Mouse (Mus musculus): ENCODE measurements around the gene Rnaseh2a. TPM values are rescaled to one million over a fixed set of nuclear protein-coding genes. Genes with fewer than 3 reads are reported as not detected.

The Rnaseh2a gene
- polyA plus RNA-seq, 1 experiment from 2014 or later = 121 TPM

DNA sequence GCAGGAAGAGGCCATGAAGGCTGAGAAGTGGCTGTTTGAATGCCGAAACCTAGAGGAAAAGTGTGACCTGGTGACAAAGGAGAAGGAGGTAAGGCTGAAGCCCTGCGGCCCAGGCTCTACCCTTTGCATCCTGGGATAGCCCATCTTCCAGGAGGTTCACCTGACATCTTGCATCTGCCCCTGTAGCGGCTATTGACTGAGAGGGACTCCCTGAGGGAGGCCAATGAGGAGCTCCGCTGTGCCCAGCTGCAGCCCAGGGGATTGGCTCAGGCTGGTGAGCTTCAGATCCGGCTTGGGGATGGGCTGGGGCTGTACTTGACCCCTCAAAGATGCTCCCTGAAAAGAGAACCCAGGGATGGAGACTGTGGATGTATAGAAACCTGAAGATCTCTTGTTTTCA is 27.4 kb upstream of the Rnaseh2a start:
- H3K9me3 ChIP-seq (ENCODE audit: control insufficient read depth, low read length) = no peaks in the 10 kb centered on the region
- WGBS = 78% methylated on average over 5 of the region's 5 CpGs

GRCm38 (mm10) chr8:84995680-84996079 is 26.1 kb upstream of the Rnaseh2a start:
- Histone ChIP-seq H3K4me3 (ENCODE audit: low read depth, low read length) (no peak overlapping the region), H3K4me2 (no peak overlapping the region), H3K27me3 (ENCODE audit: control insufficient read depth, insufficient read depth, low read length) (0 out of 2 replicates have a peak, but pooled peaks cover 4% of the 10 kb centered on the region), H3K36me3 (ENCODE audit: control insufficient read depth, insufficient read depth, low read length) (no peaks in the 10 kb centered on the region), H3K9me3 (ENCODE audit: control insufficient read depth, low read length) (no peaks in the 10 kb centered on the region), H3K27ac (ENCODE audit: low read depth, low read length) (no peak overlapping the region), H3K4me1 (ENCODE audit: control insufficient read depth, insufficient read depth, low read length) (peaks cover 11% of the 10 kb centered on the region; the same call in 1 of the 2 replicates), H3K9ac (ENCODE audit: low read length) (0 out of 2 replicates have a peak overlapping the region, but pooled peaks have one; percentile 1)
- ATAC-seq (ENCODE audit: low FRiP score) = no peak
- WGBS = 25% methylated on average over 25 of the region's 25 CpGs
- DNase-seq (ENCODE audit: low spot score, missing footprints) = no peak

More for the DNA sequence above, 27.4 kb upstream of the Rnaseh2a start:
- no peak overlapping the region for H3K4me2 ChIP-seq
- H3K9ac ChIP-seq (ENCODE audit: low read length) = no peak overlapping the region
- no peak overlapping the region for H3K27ac ChIP-seq (ENCODE audit: low read depth, low read length)
- ATAC-seq (ENCODE audit: low FRiP score) (no peak), DNase-seq (ENCODE audit: low spot score, missing footprints) (no peak)
- H3K27me3 ChIP-seq (ENCODE audit: control insufficient read depth, insufficient read depth, low read length) = 0 out of 2 replicates have a peak, but pooled peaks cover 4% of the 10 kb centered on the region
- no peaks in the 10 kb centered on the region for H3K36me3 ChIP-seq (ENCODE audit: control insufficient read depth, insufficient read depth, low read length)
- H3K4me3 ChIP-seq (ENCODE audit: low read depth, low read length) = no peak overlapping the region
- H3K4me1 ChIP-seq (ENCODE audit: control insufficient read depth, insufficient read depth, low read length) = peaks cover 6% of the 10 kb centered on the region; the same call in 1 of the 2 replicates

DNA sequence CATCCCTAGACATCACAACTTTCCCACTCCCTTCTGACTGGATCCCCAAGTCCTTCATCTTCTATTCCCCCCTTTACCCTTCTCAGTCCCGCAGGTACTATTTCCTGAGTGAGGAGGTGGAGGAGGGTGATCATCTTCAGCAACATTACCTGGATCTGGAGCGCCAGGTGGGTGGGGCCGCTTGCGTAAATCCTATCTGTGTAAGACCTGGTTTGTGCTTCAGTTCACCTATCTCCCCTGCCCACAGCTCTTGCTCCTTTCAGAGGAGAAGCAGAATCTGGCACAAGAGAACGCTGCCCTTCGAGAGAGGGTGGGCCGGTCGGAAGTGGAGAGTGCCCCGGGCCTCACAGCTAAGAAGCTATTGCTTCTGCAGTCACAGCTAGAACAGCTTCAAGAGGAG is 24.8 kb upstream of the Rnaseh2a start:
- H3K4me3 ChIP-seq (ENCODE audit: low read depth, low read length) = no peak overlapping the region
- WGBS = 93% methylated on average over 9 of the region's 9 CpGs
- no peaks in the 10 kb centered on the region for H3K36me3 ChIP-seq (ENCODE audit: control insufficient read depth, insufficient read depth, low read length)
- ATAC-seq (ENCODE audit: low FRiP score) (no peak), DNase-seq (ENCODE audit: low spot score, missing footprints) (peak; percentile 57)
- H3K27me3 ChIP-seq (ENCODE audit: control insufficient read depth, insufficient read depth, low read length) = 0 out of 2 replicates have a peak, but pooled peaks cover 4% of the 10 kb centered on the region
- no peaks in the 10 kb centered on the region for H3K9me3 ChIP-seq (ENCODE audit: control insufficient read depth, low read length)
- no peak overlapping the region for H3K27ac ChIP-seq (ENCODE audit: low read depth, low read length)
- peaks cover 14% of the 10 kb centered on the region for H3K4me1 ChIP-seq (ENCODE audit: control insufficient read depth, insufficient read depth, low read length)
- no peak overlapping the region for H3K9ac ChIP-seq (ENCODE audit: low read length)
- H3K4me2 ChIP-seq = no peak overlapping the region

- Histone ChIP-seq H3K4me2 (peak overlapping the region; percentile 97), H3K9me3 (ENCODE audit: control insufficient read depth, low read length) (no peaks in the 10 kb centered on the region), H3K9ac (ENCODE audit: low read length) (peak overlapping the region; percentile 67), H3K27me3 (ENCODE audit: control insufficient read depth, insufficient read depth, low read length) (peaks cover 11% of the 10 kb centered on the region), H3K4me1 (ENCODE audit: control insufficient read depth, insufficient read depth, low read length) (peaks cover 14% of the 10 kb centered on the region), H3K36me3 (ENCODE audit: control insufficient read depth, insufficient read depth, low read length) (no peaks in the 10 kb centered on the region), H3K27ac (ENCODE audit: low read depth, low read length) (no peak overlapping the region), H3K4me3 (ENCODE audit: low read depth, low read length) (peak overlapping the region; percentile 51)
- WGBS = 2% methylated on average over 15 of the region's 15 CpGs
- peak; percentile 60 for ATAC-seq (ENCODE audit: low FRiP score)
- peak; percentile 88 for DNase-seq (ENCODE audit: low spot score, missing footprints)
Observed at GRCm38 (mm10) chr8:84990836-84991235, 21.3 kb upstream of the Rnaseh2a start.

GRCm38 (mm10) chr8:84990349-84990748 is 20.8 kb upstream of the Rnaseh2a start, which contains the start of gene Hook2:
TSS of gene Hook2 (plus strand) at chr8:84990603.
- no peaks in the 10 kb centered on the region for H3K9me3 ChIP-seq (ENCODE audit: control insufficient read depth, low read length)
- no peaks in the 10 kb centered on the region for H3K36me3 ChIP-seq (ENCODE audit: control insufficient read depth, insufficient read depth, low read length)
- H3K4me3 ChIP-seq (ENCODE audit: low read depth, low read length) = peak within 1 kb of the TSS; percentile 51
- WGBS = under 1% methylated on average over 27 of the region's 28 CpGs
- H3K27me3 ChIP-seq (ENCODE audit: control insufficient read depth, insufficient read depth, low read length) = peaks cover 10% of the 10 kb centered on the region
- peak within 1 kb of the TSS; percentile 97 for H3K4me2 ChIP-seq
- no peak within 1 kb of the TSS for H3K27ac ChIP-seq (ENCODE audit: low read depth, low read length)
- peak; percentile 95 for ATAC-seq (ENCODE audit: low FRiP score)
- DNase-seq (ENCODE audit: low spot score, missing footprints) = peak; percentile 100
- peak within 1 kb of the TSS; percentile 67 for H3K9ac ChIP-seq (ENCODE audit: low read length)
- H3K4me1 ChIP-seq (ENCODE audit: control insufficient read depth, insufficient read depth, low read length) = peaks cover 16% of the 10 kb centered on the region

DNA sequence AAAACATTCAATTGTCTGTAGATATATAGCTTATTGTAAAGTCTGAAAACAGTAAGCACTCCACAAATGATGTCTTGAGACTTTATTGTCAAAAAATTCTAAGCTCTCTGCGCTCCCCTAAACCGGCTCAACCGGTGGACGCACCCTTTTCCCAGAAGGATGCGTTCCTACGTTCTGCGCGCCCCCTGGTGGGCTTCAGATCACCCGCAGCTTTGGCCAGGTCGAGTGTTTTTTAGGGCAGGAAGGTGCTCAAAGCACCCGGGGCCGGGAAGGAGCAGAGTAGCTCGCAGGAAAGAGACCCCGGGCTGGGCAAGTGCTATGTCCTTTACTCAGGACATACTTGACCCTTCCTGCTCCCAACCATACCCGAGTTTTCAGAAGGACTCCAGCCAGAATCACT is 20.2 kb upstream of the Rnaseh2a start:
- Histone ChIP-seq H3K36me3 (ENCODE audit: control insufficient read depth, insufficient read depth, low read length) (no peaks in the 10 kb centered on the region), H3K4me1 (ENCODE audit: control insufficient read depth, insufficient read depth, low read length) (peaks cover 22% of the 10 kb centered on the region)
- WGBS = under 1% methylated on average over 15 of the region's 15 CpGs

DNA sequence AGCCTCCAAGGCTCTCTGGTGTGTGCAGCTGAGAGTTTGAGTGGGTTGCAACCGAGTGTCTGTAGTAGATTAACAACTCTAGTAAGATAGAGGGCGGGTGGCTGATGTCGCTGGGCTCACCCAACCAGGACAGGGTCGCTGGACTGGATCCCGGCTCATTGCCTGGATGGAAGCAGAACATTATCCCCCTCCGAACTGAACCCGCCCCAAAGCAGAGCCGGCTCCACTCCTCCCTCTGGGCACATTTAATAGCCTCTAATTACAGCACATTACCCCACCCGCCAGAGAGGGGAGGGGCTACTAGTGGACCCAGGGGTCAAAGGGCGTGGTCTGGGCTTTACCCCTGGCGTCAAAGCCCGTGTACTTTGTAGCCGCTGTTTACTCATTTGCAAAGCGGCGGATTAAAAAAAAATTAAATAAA is 19.8 kb upstream of the Rnaseh2a start:
- peaks cover 25% of the 10 kb centered on the region for H3K4me1 ChIP-seq (ENCODE audit: control insufficient read depth, insufficient read depth, low read length)
- no peak overlapping the region for H3K27ac ChIP-seq (ENCODE audit: low read depth, low read length)
- 0 out of 2 replicates have a peak overlapping the region, but pooled peaks have one; percentile 9 for H3K9ac ChIP-seq (ENCODE audit: low read length)
- peak; percentile 85 for DNase-seq (ENCODE audit: low spot score, missing footprints)
- peaks cover 8% of the 10 kb centered on the region for H3K27me3 ChIP-seq (ENCODE audit: control insufficient read depth, insufficient read depth, low read length)
- no peaks in the 10 kb centered on the region for H3K9me3 ChIP-seq (ENCODE audit: control insufficient read depth, low read length)
- ATAC-seq (ENCODE audit: low FRiP score) = no peak
- no peaks in the 10 kb centered on the region for H3K36me3 ChIP-seq (ENCODE audit: control insufficient read depth, insufficient read depth, low read length)
- H3K4me2 ChIP-seq = peak overlapping the region; percentile 97; the same call in 1 of the 2 replicates
- 16% methylated on average over 15 of the region's 15 CpGs for WGBS
- H3K4me3 ChIP-seq (ENCODE audit: low read depth, low read length) = no peak overlapping the region; the same call in 1 of the 2 replicates

More for the DNA sequence above, 20.2 kb upstream of the Rnaseh2a start:
- Histone ChIP-seq H3K4me3 (ENCODE audit: low read depth, low read length) (peak overlapping the region; percentile 51), H3K27me3 (ENCODE audit: control insufficient read depth, insufficient read depth, low read length) (peaks cover 8% of the 10 kb centered on the region), H3K4me2 (peak overlapping the region; percentile 97), H3K9ac (ENCODE audit: low read length) (peak overlapping the region; percentile 66), H3K27ac (ENCODE audit: low read depth, low read length) (no peak overlapping the region), H3K9me3 (ENCODE audit: control insufficient read depth, low read length) (no peaks in the 10 kb centered on the region)
- peak; percentile 70 for ATAC-seq (ENCODE audit: low FRiP score)
- peak; percentile 98 for DNase-seq (ENCODE audit: low spot score, missing footprints)

- H3K36me3 ChIP-seq (ENCODE audit: control insufficient read depth, insufficient read depth, low read length) = no peaks in the 10 kb centered on the region
- H3K9me3 ChIP-seq (ENCODE audit: control insufficient read depth, low read length) = no peaks in the 10 kb centered on the region
- H3K4me1 ChIP-seq (ENCODE audit: control insufficient read depth, insufficient read depth, low read length) = peaks cover 25% of the 10 kb centered on the region
- no peak for ATAC-seq (ENCODE audit: low FRiP score)
- no peak overlapping the region for H3K9ac ChIP-seq (ENCODE audit: low read length)
- peak; percentile 65 for DNase-seq (ENCODE audit: low spot score, missing footprints)
- WGBS = 86% methylated on average over 2 of the region's 2 CpGs
- no peak overlapping the region for H3K27ac ChIP-seq (ENCODE audit: low read depth, low read length)
- H3K27me3 ChIP-seq (ENCODE audit: control insufficient read depth, insufficient read depth, low read length) = peaks cover 8% of the 10 kb centered on the region
- H3K4me3 ChIP-seq (ENCODE audit: low read depth, low read length) = no peak overlapping the region
- H3K4me2 ChIP-seq = no peak overlapping the region
Observed at GRCm38 (mm10) chr8:84987903-84988302, 18.3 kb upstream of the Rnaseh2a start.

DNA sequence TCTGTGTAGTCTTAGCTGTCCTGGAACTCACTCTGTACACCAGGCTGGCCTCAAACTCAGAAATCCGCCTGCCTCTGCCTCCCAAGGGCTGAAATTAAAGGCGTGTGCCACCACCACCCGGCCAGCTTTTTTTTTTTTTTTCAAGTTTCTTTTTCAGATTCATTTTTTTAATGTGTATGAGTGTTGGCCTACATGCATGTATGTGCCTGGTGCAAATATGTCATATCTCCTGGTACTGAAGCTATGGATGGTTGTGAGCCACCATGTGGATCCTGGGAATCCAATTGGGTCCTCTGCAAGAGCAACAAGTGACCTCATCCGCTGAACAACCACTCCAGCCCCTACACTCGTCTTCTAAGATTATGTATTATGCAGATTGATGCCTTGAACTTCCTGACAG is 17.8 kb upstream of the Rnaseh2a start:
- Histone ChIP-seq H3K27me3 (ENCODE audit: control insufficient read depth, insufficient read depth, low read length) (peaks cover 8% of the 10 kb centered on the region), H3K36me3 (ENCODE audit: control insufficient read depth, insufficient read depth, low read length) (no peaks in the 10 kb centered on the region), H3K4me2 (no peak overlapping the region), H3K9me3 (ENCODE audit: control insufficient read depth, low read length) (no peaks in the 10 kb centered on the region), H3K9ac (ENCODE audit: low read length) (no peak overlapping the region), H3K4me1 (ENCODE audit: control insufficient read depth, insufficient read depth, low read length) (peaks cover 25% of the 10 kb centered on the region), H3K4me3 (ENCODE audit: low read depth, low read length) (no peak overlapping the region), H3K27ac (ENCODE audit: low read depth, low read length) (no peak overlapping the region)
- WGBS = 81% methylated on average over 5 of the region's 5 CpGs
- ATAC-seq (ENCODE audit: low FRiP score) (no peak), DNase-seq (ENCODE audit: low spot score, missing footprints) (peak; percentile 61)
